Mouse (Mus musculus): ENCODE data around the gene Duoxa1.
"Not testable (repeated sequence)": the region's sequence is repeated elsewhere in the genome, so short reads cannot be mapped to it uniquely, and the experiment has no call there.

Duoxa1 gene

DNA sequence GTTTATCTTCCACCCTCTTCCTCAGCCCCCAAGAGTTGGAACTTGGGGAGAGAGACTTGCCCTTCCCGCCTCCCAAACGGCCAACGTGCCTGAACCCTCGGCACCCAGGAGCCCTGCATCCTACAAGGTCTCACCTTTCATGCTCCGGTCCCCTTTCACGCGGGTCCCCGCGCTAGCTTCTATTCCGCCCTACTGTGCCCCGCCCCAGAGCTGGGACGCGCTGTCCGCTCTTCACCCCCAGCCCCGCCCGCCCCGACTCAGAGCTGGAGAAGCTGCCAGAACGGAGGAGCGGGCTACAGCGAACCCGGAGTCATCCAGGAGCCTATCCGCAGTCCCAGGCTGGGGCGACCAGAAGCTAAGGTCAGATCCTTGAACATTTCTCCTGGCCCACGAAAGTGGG, at the start of gene Duoxa1:
Duoxa1 (minus strand) TSS at position 195 of the 400 bp plus-strand sequence.
- DNase-seq (ENCODE audit: low spot score): no peak

- no peak for DNase-seq (ENCODE audit: low spot score)
Observed at GRCm38 (mm10) chr2:122362622-122363523, 49.3 kb upstream of the Duoxa1 start.

- DNase-seq (ENCODE audit: low spot score): no peak
Observed at GRCm38 (mm10) chr2:122361868-122362621, 48.5 kb upstream of the Duoxa1 start.

DNA sequence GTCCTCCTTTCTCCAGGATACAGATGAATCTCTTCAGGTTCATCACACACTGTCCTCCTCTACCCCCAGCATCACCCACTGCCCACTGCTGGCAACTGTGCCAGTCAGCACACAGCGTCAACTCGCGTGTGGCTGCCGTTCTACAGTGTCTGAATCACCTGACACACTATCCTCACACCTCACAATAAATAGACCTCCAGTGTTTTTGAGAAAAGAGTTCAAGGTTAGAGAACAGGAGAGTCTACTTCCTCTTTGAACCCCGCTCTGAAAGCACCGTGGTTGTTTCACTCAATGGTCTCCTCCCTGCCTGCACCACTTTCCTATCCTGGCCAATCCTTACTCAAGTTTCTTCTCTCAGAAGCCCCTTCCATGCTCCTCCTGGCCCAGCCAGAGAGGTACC, 47.7 kb upstream of the Duoxa1 start:
- DNase-seq (ENCODE audit: low spot score): no peak

- DNase-seq (ENCODE audit: low spot score): no peak
Observed at GRCm38 (mm10) chr2:122360310-122360709, 46.8 kb upstream of the Duoxa1 start.

DNA sequence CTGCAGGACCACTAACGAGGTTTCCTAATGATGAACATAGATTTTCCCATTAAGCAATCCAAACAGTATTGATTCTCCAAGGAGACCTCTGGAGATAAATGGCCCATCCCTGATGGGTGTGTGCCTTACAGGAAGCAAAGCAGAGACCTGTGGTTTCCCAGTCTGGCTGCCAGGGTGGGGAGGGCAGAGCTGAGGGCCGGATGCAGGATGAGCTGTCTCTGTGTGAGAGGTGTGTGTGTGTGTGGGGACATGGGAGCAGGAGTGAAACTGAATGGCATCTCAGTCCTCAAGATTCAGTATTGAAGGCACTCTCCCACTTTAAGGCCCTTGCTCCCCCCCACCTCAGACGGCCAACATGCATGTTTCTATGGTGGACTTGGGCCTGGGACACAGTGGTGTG, 42.7 kb upstream of the Duoxa1 start:
- DNase-seq (ENCODE audit: low spot score): no peak

- DNase-seq (ENCODE audit: low spot score): no peak
Observed at GRCm38 (mm10) chr2:122355389-122355788, 41.9 kb upstream of the Duoxa1 start.

DNA sequence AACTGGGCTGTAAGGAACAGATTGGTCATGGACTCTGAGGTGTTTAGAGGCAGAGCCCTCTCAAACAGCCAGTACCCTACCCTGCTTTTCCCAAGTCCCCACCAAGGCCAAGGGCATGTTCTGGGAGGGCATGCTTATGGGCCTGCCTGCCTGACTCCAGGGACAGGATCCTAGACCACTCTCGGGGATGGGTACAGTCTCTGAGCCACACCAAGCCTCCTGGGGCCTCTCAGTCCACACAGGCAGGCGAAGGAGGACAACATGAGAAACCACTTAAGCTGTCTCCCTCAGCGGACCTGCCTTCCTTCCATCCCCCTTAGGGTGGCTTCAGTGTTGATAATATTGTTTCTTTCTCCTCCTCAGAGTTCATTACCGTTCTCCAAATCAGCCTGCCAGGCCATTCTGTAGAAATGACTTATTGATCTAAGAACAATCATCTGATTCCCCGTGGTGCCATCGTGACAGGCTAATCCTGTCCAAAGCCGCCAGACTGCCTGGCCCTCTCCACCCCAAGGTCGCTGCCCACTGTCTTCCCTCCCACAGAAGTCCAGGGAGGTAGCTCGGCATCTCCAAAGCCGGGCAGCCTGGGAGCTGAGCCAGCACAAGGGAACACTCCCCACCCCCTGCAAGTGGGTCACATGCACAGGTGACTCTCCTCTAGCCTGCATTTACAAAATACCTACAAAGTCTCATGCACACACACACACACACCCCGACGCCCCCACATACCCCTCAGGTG, 40.8 kb upstream of the Duoxa1 start:
- DNase-seq (ENCODE audit: low spot score): peak; percentile 76

DNA sequence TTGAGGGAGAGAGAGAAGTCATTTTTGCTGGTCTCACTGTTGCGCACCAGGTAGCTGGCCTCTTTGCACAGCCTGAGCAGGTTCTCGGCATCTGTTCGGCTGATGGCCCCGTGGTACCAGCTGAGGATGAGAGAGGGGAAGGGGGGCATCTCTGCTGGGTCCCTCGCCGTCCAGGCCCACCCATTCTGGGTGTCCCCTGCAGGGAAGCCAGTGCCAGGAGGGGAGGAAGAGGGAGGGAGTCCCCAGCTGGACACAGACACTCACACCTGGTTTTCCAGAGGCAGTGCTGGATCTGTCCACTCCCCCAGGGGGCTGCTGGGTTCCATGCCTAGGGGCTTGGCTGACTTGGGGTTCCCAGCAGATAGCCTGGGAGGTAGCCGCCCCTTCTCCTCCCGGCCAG, 40.2 kb upstream of the Duoxa1 start:
- no peak for DNase-seq (ENCODE audit: low spot score)

- no peak for DNase-seq (ENCODE audit: low spot score)
Observed at GRCm38 (mm10) chr2:122352992-122353391, 39.5 kb upstream of the Duoxa1 start.

- DNase-seq (ENCODE audit: low spot score): peak; percentile 81
Observed at GRCm38 (mm10) chr2:122351931-122352329, 38.4 kb upstream of the Duoxa1 start.

DNA sequence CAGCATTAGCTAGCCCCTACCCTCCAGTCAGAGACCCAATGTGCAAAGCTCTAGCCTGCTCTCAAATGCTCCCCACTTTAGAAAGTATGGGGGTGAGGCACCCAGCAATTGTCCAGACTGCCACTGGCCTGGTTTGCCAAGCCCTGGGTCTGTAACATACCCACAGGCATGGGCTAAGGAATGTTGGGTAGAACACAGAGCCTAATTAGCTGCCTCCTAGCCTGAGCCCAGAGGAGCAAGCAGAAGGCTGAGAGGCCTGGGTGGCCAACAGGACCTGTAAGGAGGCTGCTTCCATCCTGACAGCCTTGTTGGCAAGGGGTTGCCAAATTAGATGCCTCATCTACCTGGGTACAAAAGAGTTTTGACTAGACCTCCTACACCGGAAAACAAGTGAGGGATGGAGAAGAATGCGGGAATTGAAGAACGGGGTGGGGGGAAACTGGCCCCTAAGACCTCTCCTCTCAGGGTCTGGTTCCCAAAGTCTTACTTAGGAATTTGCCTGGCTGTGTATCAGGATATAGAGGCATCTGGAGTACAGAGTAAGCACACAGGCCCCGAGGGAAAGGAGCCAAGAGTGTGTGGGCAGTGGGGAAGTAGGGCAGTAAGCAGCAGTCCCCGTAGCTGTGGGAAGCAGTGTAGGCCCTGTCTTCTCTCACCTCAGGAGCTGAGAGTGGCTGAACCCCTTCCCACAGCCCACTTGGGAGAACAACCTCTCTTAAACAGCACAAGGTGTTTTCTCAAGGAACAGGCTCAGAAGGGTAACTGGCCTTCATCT, 37.8 kb upstream of the Duoxa1 start:
- peak; percentile 66 for DNase-seq (ENCODE audit: low spot score)

DNA sequence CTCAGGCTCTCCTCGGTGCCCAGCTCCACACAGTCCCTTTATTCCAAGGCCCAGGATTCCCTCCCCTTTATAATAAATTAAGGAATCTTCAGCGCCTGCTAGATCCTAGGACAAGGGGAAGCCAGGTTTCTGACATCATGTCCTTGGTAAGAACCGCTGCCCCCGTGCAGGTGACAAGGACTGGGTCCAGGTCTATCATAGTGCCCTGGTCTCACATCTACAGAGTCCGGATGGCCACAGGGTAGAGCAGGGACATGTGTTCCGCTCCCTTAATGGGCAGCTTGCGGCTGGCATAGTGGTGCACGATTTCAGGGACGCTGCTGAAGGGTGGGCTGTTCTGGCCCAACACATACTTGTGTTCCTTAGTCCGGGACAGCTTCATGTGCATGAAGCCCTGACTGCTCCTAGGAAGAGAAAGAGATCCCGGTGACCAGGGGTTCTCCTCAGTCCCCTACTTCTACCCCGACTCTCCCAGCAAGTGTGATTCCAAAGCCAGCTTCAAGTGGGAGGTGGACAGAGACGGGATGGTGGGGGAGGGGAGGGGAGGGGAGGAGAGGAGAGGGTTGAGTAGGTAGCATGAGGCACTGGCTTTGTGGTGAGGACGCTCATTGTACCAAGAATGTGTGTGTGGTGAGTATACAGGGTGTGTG, 35.7 kb upstream of the Duoxa1 start:
- DNase-seq (ENCODE audit: low spot score): no peak

DNA sequence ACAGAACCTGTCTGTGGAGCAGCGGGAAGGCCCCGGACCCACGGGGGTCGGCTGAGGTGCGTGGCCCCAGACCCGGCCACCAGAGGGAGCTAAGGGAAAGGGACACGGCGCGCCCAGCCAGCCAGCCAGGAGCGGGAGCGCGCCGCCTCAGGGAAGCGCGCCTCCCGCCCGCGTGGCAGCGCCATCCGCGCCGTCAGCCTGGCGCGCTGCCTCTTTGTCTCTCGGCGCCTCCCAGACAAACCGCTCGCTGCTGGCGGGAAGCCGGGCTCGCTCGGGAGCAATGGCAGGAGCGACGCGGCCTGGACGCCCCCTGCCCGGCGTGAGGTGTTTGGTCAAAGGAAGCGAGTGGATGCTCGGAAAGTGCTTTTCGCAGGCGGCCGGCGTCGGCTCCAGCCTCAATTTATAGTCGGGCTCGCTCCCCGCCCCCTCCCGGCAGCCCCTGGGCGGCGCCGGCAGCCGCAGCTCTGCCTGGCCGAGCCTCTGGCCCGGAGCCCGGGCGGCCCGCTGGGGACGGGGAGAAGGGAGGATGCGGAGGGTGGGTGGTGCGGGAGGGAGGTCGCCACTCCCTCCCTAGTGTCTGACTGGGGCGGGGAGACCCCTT, 35.1 kb upstream of the Duoxa1 start:
- peak; percentile 95 for DNase-seq (ENCODE audit: low spot score)

- no peak for DNase-seq (ENCODE audit: low spot score)
Observed at GRCm38 (mm10) chr2:122347257-122347656, 33.7 kb upstream of the Duoxa1 start.

- DNase-seq (ENCODE audit: low spot score): not testable (repeated sequence)
Observed at GRCm38 (mm10) chr2:122346164-122346563, 32.6 kb upstream of the Duoxa1 start.

- DNase-seq (ENCODE audit: low spot score): no peak
Observed at GRCm38 (mm10) chr2:122345106-122345893, 31.8 kb upstream of the Duoxa1 start.

GRCm38 (mm10) chr2:122337291-122337690, 23.8 kb upstream of the Duoxa1 start:
- no peak for DNase-seq (ENCODE audit: low spot score)

DNA sequence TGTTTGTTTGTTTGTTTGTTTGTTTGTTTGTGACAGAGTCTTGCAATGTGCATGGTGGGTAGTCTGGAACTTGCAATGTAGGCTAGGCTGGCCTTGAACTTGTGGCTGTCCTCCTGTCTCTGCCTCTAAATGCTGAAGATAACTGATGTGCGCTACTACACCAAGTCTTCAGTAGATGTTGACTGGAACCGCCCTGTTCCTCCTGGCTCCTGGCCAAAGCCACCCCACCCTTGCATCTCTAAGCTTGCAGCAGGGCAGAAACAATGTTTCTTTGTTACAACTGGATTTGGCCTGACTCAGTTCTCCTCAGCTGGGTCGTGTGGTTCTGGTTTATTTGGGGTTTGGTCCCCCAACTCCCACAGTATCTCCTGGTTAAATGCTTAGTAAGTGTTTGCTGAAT, 20.6 kb upstream of the Duoxa1 start:
- DNase-seq (ENCODE audit: low spot score): peak; percentile 71

DNA sequence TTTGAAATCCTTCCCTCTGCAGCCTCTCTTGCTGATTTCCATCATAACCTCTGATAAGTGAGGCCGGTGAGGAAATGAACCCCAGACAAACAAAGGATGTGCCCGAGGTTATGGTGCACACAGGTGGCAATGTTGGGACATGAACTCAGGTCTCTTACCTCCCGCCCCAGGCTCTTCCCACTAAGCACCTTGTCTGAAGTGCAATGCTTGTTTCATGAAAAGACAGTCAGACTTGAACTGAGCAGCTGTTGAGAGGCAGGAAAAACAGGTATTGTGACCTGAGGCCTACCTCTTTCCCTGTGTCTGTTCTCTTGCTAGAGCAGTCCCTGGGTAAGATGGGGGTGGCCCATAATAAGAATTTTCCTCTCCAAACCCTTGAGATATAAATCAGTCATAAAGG, 18.7 kb upstream of the Duoxa1 start:
- DNase-seq (ENCODE audit: low spot score): no peak

Measured in testis, postnatal 10 days (tissue).